Mouse (Mus musculus): ENCODE results near the gene Ryr1.

GRCm38 (mm10) chr7:29122821-29123220, 2.2 kb downstream of the Ryr1 start:
- TF ChIP-seq CTCF (IDR thresholded peaks at IDR 0.05; ENCODE audit: low read depth) = no peak
- no peak for TF ChIP-seq EP300 (IDR thresholded peaks at IDR 0.05; ENCODE audit: low read depth)
